Mouse (Mus musculus): ENCODE measurements around the gene Myrfl.

Gene Myrfl

DNA sequence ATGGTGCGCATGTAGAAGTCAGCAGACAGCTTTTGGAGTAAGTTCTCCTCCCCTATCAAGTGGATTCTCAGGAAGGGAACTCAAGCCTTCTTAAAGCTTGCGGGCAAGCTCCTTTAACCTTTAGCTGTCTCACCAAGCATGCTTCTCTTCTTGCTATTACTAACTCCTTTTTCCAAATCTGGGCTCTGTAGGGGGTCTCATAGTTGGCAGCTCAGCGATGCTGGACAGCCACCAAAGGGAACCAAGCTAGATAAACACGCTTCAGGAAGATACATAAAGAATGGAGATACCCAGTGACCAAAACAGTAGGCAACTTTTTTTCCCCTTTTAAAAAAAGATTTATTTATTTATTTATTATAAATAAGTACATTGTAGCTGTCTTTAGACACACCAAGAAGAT is 136.9 kb downstream of the Myrfl start:
- DNase-seq (ENCODE audit: low spot score in 2 of 2): no peak

DNA sequence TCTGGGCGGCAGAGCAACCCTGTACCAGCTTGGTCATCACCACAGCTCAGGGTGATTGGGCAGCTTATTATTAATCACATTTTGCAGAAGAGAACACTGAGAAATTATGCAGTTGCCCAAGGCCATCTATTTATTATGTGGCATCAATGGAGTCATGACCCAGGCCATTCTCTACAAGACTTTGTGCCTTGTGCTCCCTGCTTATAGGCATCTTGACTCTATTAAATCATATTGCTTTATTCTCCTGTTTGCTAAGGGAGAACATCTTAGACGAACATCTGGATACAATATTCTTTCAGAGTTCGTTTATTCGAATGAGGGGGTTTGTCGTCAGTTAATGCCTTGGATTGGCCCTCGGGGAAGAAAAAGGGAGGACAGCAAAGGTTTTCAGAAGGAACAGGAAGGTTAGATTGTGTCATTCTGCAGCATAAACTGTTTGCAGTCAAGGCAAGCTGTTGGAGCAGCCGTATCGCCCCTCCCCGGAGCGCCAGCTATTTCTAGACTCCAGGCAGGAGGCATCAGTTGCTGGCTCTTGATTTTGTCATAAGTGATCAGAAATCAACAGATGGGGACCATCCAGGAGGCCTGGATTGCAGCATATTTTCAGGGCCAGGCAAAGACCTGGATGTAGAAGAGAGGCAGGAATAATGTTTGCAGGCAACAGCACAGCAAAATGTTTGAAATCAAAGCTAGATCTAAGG is 140.7 kb downstream of the Myrfl start:
- no peak for DNase-seq (ENCODE audit: low spot score in 2 of 2)

DNA sequence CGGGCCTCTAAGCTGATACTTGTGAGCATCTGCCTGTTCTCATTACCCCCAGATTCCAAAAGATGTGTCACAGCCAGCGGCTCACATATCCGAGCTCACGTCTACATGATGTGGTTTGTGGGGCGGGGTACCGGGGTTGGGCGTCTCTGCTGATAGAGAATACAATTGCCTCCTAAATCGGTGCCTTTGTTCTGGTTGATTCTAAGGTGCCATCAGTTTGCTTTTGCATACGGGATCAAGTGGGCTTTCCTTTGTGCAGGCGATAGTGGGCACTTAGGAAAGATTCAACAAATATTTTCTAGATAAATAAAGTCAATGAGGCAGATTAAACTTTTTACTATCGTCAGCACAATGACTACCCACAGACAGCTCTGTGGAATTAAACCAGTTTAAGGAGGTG is 141.8 kb downstream of the Myrfl start:
- DNase-seq (ENCODE audit: low spot score in 2 of 2): no peak

DNA sequence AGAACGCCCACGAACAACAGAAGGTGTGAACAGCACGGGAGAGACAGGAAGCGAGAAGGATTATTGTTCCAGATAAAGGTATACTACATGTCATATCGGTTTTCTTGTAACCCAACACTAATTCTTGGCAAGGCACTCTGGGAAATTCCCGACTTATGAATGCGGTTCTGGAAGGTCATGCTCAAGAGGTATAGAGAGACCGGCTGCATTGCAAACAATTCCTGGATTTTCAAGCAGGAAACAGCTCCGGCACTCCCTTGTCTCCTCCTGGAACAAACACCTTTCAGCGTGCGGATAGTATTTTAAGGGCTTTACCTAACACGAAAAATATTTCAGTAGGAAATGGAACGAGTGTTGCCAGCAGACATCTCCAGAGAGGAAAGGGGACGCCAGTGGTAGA is 145.8 kb downstream of the Myrfl start:
- no peak for DNase-seq (ENCODE audit: low spot score in 2 of 2)

DNA sequence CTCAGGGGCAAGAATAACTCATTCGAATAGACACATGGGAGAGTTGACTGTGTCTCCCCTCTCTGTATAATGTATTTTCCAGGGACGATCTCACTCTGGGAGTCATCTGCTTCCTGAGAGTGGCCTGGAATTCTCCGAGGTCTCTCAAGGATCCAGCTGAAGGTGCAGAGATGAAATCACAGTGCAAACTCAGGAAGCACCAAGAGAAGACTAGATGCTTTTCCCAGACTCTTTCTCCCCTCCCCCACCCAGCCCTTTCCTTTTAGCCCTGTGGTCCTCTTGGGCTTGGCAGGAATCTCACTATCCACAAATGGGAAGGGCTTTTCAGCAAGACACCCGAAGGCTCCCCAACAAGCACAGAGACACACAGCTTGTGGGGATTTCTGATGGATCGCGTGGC is 146.7 kb downstream of the Myrfl start:
- no peak for DNase-seq (ENCODE audit: low spot score in 2 of 2)

DNA sequence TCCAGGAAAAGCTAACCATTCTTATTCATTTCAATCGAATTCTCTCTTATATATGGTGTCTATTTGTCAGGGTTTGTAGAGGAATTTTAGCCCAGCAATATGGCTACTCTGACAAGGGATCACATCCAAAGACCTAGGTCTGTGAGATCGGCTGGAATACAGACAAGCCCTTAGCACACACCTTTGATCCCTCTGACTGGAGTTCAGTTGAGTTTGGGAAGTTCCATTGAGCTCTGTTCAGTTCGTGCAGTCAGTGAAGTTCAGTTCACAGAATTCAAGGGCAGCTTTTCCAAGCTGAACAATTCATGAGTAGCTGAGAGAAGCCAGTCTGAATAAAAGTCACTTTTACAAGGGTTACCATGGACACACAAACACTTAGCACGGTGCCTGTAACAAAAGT is 148.0 kb downstream of the Myrfl start:
- DNase-seq (ENCODE audit: low spot score in 2 of 2): no peak

DNA sequence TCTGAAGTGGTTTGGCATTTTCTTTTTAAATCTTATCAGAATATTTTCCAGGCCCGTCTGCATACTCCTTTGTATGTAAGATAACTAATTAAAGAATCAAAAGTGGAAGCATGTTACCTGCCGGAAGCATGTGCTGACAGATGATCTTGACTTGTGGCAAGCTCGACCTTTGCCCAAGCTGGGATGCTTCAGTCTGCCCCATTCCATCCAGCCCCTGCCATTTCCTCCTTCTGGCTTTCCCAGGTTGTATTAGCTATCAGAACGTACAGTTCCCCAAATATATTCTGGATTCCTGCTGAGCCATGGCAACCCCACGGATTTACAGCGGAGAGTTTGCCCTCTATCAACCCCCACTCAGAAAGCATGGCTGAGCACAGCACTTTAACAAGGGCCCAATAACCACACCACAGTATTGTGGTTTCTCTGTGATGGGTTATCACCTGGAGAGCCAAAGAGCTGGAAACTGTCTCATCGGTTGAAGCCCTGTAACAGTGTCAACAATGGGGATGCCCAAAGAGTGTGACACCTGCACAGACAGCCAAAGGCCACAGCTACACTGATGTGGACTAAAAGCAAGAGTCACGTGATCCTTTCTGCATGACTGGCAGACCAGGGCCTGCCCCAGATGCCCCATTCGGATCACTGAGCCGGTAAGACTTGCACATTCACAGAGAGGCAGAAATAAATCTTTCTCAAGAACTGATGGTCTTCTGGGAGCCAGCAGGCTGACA is 150.3 kb downstream of the Myrfl start:
- DNase-seq (ENCODE audit: low spot score in 2 of 2): peak in 1 of 2 experiments; percentile 1

DNA sequence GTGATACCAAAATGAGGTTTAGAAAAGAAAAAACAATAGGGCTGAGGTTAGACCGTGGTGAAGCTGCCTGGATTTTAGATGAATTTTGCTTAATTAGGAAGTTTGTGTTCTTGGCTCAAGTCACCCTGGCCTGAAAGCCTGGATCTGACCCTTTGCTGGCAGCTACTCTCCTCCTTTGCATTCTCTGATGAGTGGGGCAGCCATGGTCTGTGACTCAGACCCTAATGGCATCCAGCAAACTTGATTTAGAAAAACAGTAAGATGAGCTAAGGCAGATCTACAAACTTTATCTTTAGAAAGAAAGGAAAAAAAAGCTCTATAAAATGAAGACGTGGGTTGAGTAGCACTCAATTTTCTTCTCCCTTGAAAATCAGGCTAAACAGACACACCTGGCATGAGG is 154.0 kb downstream of the Myrfl start:
- no peak for DNase-seq (ENCODE audit: low spot score in 2 of 2)

DNA sequence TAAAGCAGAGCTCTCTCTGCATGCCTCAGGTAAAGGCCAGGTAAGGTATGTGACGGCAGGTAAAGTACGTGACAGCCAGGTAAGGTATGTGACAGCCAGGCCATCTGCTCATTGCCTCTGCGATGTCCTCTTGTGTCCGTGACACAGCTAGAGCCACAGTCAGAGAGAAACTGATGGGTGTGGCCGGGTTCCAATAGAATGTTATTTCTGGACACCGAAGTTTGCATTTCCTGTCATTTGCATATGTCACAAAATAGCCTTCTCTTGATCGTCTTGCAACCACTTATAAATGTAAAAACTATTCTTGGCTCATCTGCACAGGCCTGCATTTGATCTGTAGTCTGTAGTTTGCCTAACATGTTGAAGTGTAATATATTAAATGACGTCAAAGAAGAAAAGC is 154.5 kb downstream of the Myrfl start:
- DNase-seq (ENCODE audit: low spot score in 2 of 2): no peak

DNA sequence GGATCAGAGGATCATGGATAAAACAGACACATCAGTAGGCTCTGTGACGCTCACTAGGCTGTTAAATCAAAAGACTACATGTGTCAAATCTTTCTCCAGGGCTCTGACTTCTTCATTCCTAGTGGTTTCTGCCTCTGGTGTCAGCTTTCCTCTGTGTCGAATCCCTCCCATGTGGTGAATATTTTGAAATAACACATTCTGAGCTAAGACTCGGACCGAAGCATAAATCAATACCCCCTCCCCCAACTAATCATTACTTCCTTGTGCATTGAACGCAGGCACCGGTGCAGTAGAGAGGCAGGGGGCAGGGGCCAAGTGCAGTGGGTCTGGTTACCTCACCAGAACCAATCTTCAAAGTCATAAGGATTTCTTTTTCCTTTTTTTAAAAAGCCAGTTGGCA is 155.4 kb downstream of the Myrfl start:
- no peak for DNase-seq (ENCODE audit: low spot score in 2 of 2)

DNA sequence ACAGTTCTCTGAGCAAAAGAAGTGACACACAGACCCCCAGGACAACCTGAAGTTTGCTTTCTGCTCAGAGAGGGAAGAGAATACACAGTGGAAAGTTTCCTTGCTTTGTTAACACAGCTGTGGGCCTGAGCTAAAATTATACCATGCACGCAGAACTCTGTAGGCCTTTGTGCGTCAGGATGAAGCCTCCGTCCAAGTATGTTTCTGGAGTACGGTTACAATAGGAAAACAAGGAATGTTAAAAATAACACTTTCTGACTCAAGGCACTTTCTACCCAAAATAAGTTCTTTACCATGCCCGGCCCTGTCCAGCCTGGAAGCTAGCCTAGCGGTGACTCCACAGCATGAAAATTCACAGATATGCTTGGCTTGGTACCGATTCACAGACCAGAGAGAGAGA is 156.6 kb downstream of the Myrfl start:
- DNase-seq (ENCODE audit: low spot score in 2 of 2): no peak

DNA sequence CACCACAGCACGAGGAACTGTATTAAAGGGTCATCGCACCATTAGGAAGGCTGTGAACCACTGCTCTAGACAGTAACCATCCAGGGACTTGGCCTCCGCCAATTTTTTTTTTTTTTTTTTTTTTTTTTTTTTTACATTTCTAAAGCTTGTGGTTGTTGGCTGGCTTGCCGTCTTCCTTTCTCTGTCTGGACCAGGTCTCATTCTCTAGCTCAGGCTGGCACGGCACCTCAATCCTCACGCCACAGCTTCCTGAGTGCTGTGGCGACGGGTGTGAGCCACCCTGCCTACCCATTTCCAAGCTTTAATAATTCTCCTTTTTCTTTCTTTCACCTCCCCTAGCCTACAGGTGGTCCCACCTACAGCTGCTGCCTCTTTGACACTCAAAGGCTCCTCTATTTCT is 158.2 kb downstream of the Myrfl start:
- no peak for DNase-seq (ENCODE audit: low spot score in 2 of 2)

DNA sequence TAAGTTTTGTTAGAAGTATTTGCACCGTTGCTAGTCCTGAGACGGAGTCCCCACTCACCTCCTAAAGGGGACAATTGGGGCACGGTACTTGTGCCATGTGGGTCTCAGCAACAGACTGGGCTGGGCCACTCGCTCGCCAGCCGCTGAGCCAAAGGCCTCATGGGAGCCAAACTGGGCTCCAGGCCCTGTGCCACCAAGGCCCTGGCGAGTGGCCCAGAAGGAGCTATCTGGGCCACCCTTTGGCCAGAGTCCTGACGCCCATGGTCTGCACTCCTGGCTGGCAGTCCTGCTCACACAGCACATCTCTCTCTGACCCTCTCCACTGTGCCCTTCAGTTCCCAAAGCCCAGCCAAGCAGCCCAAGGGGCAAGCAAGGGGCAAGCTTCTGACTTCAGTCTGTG is 161.1 kb downstream of the Myrfl start:
- DNase-seq (ENCODE audit: low spot score in 2 of 2): no peak

DNA sequence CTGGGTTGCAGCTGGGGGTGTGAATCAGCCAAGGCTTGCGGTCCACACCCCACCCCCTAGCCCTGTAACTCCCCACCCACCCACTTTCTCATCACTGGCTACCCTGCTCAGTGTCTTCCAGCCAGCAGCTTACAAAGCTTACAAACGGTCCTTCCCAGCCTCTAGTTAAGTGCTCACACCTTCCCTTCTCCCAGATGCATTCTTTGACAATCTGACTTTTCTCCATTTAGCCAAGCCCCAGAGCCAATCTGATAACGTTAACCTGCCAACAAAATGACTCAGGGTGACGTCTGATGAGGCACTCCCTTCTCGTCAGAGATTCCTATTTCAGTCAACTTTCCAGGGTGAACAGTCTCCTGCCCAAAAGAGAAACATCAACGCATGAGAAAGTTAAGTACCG is 163.1 kb downstream of the Myrfl start:
- DNase-seq (ENCODE audit: low spot score in 2 of 2): no peak

DNA sequence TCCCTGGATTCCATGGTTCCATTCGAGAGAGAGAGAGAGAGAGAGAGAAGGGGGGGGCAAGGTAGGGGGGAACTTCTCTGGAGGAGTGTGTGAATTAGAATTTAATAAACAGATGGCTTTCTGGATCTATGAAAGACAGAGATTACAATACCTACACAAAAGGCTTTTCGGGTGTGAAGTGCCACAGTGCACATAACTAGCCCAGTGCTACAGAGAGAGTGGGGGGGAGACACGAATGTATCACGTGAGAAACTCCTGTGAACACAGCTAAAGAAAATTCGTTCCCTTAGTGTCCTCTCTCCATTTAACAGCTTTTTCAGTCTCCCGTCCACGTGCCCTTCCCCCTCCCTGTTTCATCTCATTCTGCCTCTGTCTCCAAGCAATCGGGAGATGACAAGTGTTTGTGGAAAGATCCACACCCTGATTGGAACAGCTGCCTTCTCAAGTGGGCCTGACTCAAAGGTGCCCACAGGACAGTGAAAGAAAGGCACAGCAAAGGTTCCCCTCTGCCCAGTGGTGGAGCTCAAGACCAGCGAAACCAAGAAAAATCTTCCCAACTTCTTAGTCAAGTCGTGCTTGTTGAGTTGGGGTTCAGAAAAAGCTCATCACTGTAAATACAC is 166.6 kb downstream of the Myrfl start:
- DNase-seq (ENCODE audit: low spot score in 2 of 2): no peak

DNA sequence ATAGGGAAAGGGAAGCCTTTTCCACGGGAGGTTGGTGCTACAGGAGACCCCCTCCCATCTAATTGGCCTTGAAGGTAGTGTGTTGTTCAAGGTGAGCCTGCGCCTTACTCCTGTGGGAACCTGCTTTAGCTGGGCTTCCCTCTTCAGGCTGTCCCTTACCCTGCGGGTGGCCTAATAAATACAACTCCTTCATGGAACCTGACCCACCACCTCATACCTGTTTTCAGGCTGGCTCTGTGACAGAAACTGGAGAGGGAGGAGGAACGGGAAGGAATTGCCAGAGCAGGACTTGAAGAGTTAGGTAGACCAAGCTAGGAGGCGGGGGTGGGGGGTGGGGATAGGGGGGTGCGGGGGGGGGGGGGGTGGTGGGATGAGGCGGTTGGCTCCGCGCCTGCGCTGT is 167.9 kb downstream of the Myrfl start:
- DNase-seq (ENCODE audit: low spot score in 2 of 2): no peak

DNA sequence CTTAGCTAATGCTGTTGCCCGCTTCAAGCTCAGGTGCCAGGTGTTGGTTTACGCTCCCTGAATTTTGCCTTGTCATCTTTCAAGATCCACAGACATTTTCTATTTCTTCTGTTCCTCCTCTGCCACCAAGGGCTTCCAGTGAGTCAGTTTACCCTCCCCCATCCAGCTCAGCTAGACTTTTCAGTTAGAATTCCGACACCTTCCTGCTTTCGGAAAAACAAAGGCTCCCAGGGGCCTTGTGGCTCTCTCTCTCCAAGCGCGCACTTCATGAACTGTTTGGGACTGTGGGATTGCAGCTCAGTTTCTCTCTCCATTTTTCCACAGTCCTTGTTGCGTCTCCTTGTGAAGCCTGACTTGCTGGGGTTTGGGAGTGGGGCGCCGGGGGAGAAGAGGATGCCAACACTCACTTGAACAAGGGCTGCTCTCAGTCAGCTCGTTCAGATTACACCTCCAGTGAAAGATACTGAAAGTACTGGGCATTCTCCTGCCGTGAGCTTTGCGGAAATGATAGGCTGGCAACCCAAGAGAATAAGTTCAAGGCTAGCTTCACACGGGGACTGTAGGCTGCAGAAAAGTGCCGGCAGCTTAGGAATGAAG is 168.9 kb downstream of the Myrfl start:
- no peak for DNase-seq (ENCODE audit: low spot score in 2 of 2)

Data from natural killer cell, adult 2 months (primary cell).